Mouse (Mus musculus) intestine, postnatal 0 days (tissue): ENCODE data around the gene Gm20870. TPM values are rescaled to one million over a fixed set of nuclear protein-coding genes. Genes with fewer than 3 reads are reported as not detected.
"Not testable (repeated sequence)": the region's sequence is repeated elsewhere in the genome, so short reads cannot be mapped to it uniquely, and the experiment has no call there.

Source experiments
- ATAC-seq: fragments of 200-750 bp; cut with Nextera tagmentation; 2 replicates; pipeline ENCODE4 v1.8.0; 2017; ENCODE audit warnings: mild to moderate bottlenecking, moderate TSS enrichment, moderate library complexity
- H3K27ac ChIP-seq: fragments of 300-500 bp; sonication (generic); 2 replicates; pipeline ENCODE4 v1.5.1; 2014; ENCODE audit warnings: mild to moderate bottlenecking, low read depth, low read length, moderate library complexity
- H3K27me3 ChIP-seq: fragments of 300-500 bp; sonication (generic); replicated peaks from 2 replicates; pipeline ENCODE4 v1.6.1; 2014; ENCODE audit warnings: low read length, mixed read lengths; ENCODE audit not compliant: control insufficient read depth, insufficient read depth
- H3K36me3 ChIP-seq: fragments of 300-500 bp; sonication (generic); 2 replicates; pipeline ENCODE4 v1.6.1; 2014; ENCODE audit warnings: mild to moderate bottlenecking, moderate library complexity; ENCODE audit not compliant: control insufficient read depth, insufficient read depth
- H3K4me1 ChIP-seq: fragments of 300-500 bp; sonication (generic); replicated peaks from 2 replicates; pipeline ENCODE4 v1.6.1; 2014; ENCODE audit warnings: antibody characterized with exemption, low read length, mixed read lengths; ENCODE audit not compliant: control insufficient read depth, insufficient read depth
- H3K4me2 ChIP-seq: fragments of 300-500 bp; sonication (generic); replicated peaks from 2 replicates; pipeline ENCODE4 v1.6.1; 2014; ENCODE audit warnings: low read depth, mild to moderate bottlenecking, moderate library complexity
- H3K4me3 ChIP-seq: fragments of 300-500 bp; sonication (generic); 2 replicates; pipeline ENCODE4 v1.5.1; 2014; ENCODE audit warnings: low read depth, low read length
- H3K9ac ChIP-seq: fragments of 300-500 bp; sonication (generic); 2 replicates; pipeline ENCODE4 v1.6.1; 2014; ENCODE audit warnings: mild to moderate bottlenecking, low read depth, low read length
- H3K9me3 ChIP-seq: fragments of 300-500 bp; sonication (generic); 2 replicates; pipeline ENCODE4 v1.6.1; 2016; ENCODE audit warnings: mixed run types; ENCODE audit not compliant: control insufficient read depth
- WGBS: fragments of 180-500 bp; shearing (Covaris S2); extraction: QIAGEN DNeasy Blood & Tissue Kit; methylation state at CpG from one replicate; pipeline ENCODE4 v1.1.7; 2014; 5-methylcytosine and 5-hydroxymethylcytosine counted together
- polyA plus RNA-seq: library from polyadenylated mRNA; unstranded; fragments of >200 nt; fragmentation: Nextera tagmentation; extraction: Ambion mirVana; gene quantifications from 2 replicates; pipeline ENCODE4 v1.2.1, GENCODE M21; 2015

Gm20870 gene
- not detected in 2 replicates for polyA plus RNA-seq

DNA sequence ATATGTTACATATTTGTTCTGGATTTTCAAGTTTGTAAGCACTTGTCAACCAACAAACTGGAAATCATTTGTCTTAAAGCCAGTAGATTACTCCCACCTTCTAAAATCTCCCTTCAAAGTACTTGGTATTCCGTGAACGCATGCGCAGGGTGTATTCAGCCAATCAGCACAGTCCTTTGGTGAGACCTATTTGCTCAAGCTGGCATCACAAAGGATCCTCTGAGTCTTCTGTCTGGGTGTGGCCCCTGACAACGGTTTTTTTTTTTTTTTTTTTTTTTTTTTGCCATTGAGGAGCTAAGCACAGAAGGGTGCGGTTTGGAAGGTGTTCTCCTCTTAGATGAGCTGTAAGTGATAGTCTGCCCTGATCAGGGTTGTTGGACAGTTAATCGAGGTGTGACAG, at the start of gene Gm20870:
Gm20870 (plus strand) TSS at position 301 of the 400 bp plus-strand sequence.
- H3K4me1 ChIP-seq, H3K9me3 ChIP-seq, H3K4me3 ChIP-seq, H3K27ac ChIP-seq, H3K9ac ChIP-seq, H3K27me3 ChIP-seq, H3K36me3 ChIP-seq, ATAC-seq, H3K4me2 ChIP-seq: not testable (repeated sequence)
- no CpG with 5 or more reads among the region's 6 CpGs for WGBS

Other genes starting within 250 kb of the Gm20870 start
- gene Gm20869, start 222.6 kb upstream of the Gm20870 start, polyA plus RNA-seq: not detected in 2 replicates